Mouse (Mus musculus): ENCODE measurements around the gene 1500009L16Rik. TPM values are rescaled to one million over a fixed set of nuclear protein-coding genes. Genes with fewer than 3 reads are reported as not detected.

1500009L16Rik gene
- polyA plus RNA-seq, 1 experiment from 2014 or later = 50.8 TPM

DNA sequence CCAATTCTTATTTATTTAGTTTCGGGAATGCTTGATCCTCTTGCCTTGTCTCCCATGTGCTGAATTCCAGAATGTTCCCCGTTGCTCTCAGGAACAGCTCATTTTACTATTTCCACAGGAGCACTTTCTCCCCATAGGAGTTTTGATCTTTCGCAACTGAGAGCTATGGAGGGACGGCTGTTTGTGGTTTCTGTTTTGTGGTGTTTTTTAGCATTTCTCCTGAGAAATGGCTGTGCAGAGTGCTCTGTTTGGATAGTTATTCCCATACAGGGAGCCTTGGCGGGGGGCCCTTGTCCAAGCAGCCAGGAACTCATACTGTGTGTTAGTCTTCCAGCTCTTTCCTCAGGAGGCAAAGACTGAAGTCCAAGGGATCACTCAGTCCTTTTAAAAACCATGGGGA, 5.2 kb downstream of the 1500009L16Rik start:
- H3K4me3 ChIP-seq (replicated peaks) = no peak overlapping the region
- H3K4me2 ChIP-seq (replicated peaks) = no peak overlapping the region
- H3K9ac ChIP-seq (replicated peaks) = no peak overlapping the region
- no peak overlapping the region for H3K27ac ChIP-seq
- peaks cover 10% of the 10 kb centered on the region for H3K4me1 ChIP-seq (replicated peaks)
- no peaks in the 10 kb centered on the region for H3K9me3 ChIP-seq
- 87% methylated on average over 5 of the region's 5 CpGs for WGBS
- no peak for ATAC-seq
- H3K36me3 ChIP-seq = no peaks in the 10 kb centered on the region
- no peaks in the 10 kb centered on the region for H3K27me3 ChIP-seq

DNA sequence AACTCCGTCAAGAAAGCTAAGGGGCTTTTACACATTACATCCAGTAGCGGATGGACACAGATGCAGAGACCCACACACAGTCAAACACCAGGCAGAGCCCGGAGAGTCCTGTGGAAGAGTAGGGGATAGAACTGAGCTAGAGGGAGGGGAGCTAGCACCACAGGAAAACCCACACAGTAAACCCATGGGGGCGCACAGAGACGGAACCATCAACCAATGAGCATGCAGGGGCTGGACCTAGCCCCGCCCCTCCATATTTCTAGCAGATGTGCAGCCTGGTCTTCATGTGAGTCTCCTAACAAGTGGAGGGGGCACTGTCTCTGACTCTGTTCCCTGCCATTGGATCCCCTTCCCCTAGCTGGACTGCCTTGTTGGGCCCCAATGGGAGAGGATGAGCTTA, 5.9 kb downstream of the 1500009L16Rik start:
- no peak overlapping the region for H3K27ac ChIP-seq

DNA sequence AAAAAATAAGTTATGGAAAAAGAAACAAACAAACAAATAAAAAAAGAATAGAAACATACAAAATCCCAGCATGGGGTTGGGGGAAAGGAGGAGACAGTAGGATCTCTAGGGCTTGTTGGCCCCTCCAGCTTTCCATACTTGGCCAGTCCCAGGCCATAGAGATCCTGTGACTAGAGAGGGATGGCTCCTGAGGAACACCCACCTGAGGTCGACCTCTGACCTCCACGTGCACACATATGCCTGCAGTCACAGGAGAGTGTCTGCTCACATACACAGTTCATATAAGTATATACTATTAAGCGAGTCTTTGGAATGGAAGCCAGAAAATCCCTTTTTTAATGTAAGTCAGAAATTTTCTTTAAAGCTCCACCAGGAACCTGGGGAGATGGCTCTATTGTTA, 6.4 kb downstream of the 1500009L16Rik start:
- Histone ChIP-seq H3K36me3 (no peaks in the 10 kb centered on the region), H3K27me3 (no peaks in the 10 kb centered on the region), H3K4me2 (replicated peaks) (no peak overlapping the region), H3K4me1 (replicated peaks) (no peaks in the 10 kb centered on the region), H3K9ac (replicated peaks) (no peak overlapping the region), H3K4me3 (replicated peaks) (no peak overlapping the region), H3K27ac (no peak overlapping the region), H3K9me3 (no peaks in the 10 kb centered on the region)
- WGBS = 78% methylated on average over 3 of the region's 3 CpGs
- peak; percentile 75 for ATAC-seq

More for the DNA sequence above, 5.9 kb downstream of the 1500009L16Rik start:
- Histone ChIP-seq H3K27me3 (no peaks in the 10 kb centered on the region), H3K36me3 (no peaks in the 10 kb centered on the region), H3K4me2 (replicated peaks) (no peak overlapping the region), H3K4me1 (replicated peaks) (peaks cover 5% of the 10 kb centered on the region), H3K9me3 (no peaks in the 10 kb centered on the region), H3K9ac (replicated peaks) (no peak overlapping the region), H3K4me3 (replicated peaks) (no peak overlapping the region)
- 81% methylated on average over 6 of the region's 6 CpGs for WGBS
- no peak for ATAC-seq

DNA sequence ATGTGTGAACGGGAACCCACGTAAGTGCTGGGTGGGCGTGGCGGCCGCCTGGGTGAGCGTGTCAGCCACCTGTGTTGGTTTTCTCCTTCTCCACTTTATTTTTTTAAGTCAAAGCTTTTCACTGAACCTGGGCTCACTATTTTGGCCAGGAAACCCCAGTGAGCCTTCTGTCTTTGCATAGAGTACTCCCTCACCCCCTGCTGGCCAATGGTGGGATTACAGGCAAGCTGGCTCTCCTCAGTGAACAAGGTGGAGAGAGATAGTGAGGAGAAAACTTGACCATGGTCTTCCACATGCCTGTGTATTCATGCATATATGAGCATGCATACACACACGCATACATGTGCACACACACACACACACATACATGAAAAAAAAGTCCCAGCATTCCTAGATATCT, 6.8 kb downstream of the 1500009L16Rik start:
- Histone ChIP-seq H3K4me2 (replicated peaks) (no peak overlapping the region), H3K27me3 (no peaks in the 10 kb centered on the region), H3K4me3 (replicated peaks) (no peak overlapping the region), H3K4me1 (replicated peaks) (no peaks in the 10 kb centered on the region), H3K9ac (replicated peaks) (no peak overlapping the region), H3K36me3 (no peaks in the 10 kb centered on the region), H3K9me3 (no peaks in the 10 kb centered on the region), H3K27ac (no peak overlapping the region)
- WGBS = 42% methylated on average over 7 of the region's 7 CpGs
- peak; percentile 41; the same call in 1 of the 2 replicates for ATAC-seq

DNA sequence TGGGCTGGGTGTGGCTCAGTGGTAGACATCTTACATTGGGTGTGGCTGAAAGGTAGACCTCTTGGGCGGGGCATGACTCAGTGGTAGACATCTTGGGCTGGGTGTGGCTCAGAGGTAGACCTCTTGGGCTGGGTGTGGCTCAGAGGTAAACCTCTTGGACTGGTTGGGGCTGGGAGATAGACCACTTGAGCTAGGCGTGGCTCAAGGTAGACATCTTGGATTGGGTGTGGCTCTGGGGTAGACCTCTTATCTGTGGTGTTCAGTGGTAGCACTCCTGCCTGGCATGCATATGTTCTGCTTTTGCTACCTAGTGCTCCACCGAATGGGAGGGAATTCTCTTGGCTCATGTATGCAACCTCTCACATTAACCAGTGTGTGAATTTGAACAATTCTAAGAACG, 11.1 kb downstream of the 1500009L16Rik start:
- H3K4me3 ChIP-seq (replicated peaks) = no peak overlapping the region
- no peak overlapping the region for H3K4me2 ChIP-seq (replicated peaks)
- WGBS = 89% methylated on average over 4 of the region's 4 CpGs
- no peaks in the 10 kb centered on the region for H3K36me3 ChIP-seq
- H3K9ac ChIP-seq (replicated peaks) = no peak overlapping the region
- H3K27ac ChIP-seq = no peak overlapping the region
- no peak for ATAC-seq
- no peaks in the 10 kb centered on the region for H3K27me3 ChIP-seq
- H3K4me1 ChIP-seq (replicated peaks) = no peaks in the 10 kb centered on the region
- no peaks in the 10 kb centered on the region for H3K9me3 ChIP-seq

DNA sequence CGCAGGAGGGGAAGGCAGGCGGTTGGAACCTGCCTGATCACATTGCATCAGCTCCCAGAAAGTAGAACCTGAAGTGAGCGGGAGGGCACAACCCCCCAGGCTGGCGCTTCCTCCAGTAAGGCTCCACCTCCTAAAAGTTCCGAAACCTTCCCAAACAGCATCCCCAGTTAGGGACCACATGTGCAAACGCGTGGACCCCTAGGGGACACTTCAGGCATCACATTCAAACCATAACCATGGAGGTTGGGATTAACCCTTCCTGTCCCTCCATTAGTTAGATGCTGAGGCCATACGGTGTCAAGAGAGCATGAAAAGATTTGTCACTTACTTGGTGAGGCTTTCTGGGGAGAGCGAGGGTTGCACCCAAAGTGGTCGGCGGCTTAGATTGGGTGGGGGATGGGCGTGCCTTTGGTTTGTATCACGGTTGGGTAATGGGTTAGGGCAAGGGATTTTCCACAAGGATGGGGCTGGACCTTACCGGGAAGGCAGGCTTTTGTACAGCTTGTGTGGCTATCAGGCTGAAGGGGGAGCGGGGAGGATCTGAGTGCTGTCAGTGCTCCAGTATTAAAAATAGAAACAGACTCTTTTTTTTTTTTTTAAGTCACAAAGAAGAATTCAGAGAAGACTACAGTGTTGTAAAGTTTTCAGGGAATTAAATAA, 16.5 kb downstream of the 1500009L16Rik start:
- Histone ChIP-seq H3K36me3 (0 out of 2 replicates have a peak, but pooled peaks cover 3% of the 10 kb centered on the region), H3K9ac (replicated peaks) (no peak overlapping the region), H3K27me3 (no peaks in the 10 kb centered on the region), H3K9me3 (peaks cover 14% of the 10 kb centered on the region), H3K4me1 (replicated peaks) (no peaks in the 10 kb centered on the region), H3K4me3 (replicated peaks) (no peak overlapping the region), H3K4me2 (replicated peaks) (no peak overlapping the region), H3K27ac (no peak overlapping the region)
- WGBS = 83% methylated on average over 15 of the region's 15 CpGs
- ATAC-seq = no peak

DNA sequence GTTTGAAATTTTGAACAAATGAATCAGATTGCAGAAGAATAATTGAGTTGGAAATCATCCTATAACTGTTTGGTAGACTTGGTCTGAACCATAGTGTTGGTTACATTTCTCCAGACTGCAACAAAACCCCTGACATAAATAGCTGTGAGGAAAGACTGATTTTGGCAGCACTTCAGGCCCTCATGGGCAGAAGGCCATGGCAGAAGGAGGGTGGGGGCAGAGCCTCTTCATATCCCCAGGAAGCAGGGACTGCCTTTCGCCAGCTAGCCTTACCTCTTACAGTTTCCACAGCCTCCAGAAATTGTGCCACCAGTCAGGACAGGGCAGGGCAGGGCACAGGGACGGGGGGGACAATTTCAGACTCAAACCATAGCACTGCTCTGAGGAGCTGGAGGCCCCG, 22.0 kb downstream of the 1500009L16Rik start:
- Histone ChIP-seq H3K4me1 (replicated peaks) (0 out of 2 replicates have a peak, but pooled peaks cover 5% of the 10 kb centered on the region), H3K4me2 (replicated peaks) (no peak overlapping the region), H3K4me3 (replicated peaks) (no peak overlapping the region), H3K27me3 (no peaks in the 10 kb centered on the region), H3K36me3 (0 out of 2 replicates have a peak, but pooled peaks cover 3% of the 10 kb centered on the region), H3K27ac (no peak overlapping the region), H3K9ac (replicated peaks) (no peak overlapping the region), H3K9me3 (peaks cover 14% of the 10 kb centered on the region)
- ATAC-seq = no peak
- WGBS = 89% methylated on average over 3 of the region's 3 CpGs

DNA sequence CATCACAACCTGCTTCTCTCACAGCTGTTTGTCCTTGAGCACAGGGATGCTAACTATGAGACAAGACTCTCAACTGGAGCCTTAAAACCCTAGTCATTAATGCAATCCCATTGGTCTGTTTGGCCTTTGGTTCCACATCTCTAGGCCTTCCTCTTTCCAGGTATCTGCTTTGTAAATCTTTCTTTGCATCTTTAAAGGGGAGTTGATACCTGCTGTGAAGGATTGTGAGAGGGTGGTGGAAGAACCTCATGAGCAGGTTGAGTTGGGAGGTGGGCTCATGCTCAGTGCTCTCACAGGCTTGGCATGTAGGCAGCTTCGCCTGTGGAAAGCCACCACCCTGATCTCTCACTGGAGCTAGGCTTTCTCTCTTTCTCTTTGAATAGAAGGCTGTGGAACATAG, 30.4 kb downstream of the 1500009L16Rik start:
- no peaks in the 10 kb centered on the region for H3K36me3 ChIP-seq
- no peak overlapping the region for H3K27ac ChIP-seq
- H3K4me3 ChIP-seq (replicated peaks) = no peak overlapping the region
- H3K27me3 ChIP-seq = no peaks in the 10 kb centered on the region
- WGBS = 89% methylated on average over 1 of the region's 1 CpGs
- H3K9ac ChIP-seq (replicated peaks) = no peak overlapping the region
- no peak overlapping the region for H3K4me2 ChIP-seq (replicated peaks)
- no peaks in the 10 kb centered on the region for H3K9me3 ChIP-seq
- ATAC-seq = no peak
- 0 out of 2 replicates have a peak, but pooled peaks cover 2% of the 10 kb centered on the region for H3K4me1 ChIP-seq (replicated peaks)

DNA sequence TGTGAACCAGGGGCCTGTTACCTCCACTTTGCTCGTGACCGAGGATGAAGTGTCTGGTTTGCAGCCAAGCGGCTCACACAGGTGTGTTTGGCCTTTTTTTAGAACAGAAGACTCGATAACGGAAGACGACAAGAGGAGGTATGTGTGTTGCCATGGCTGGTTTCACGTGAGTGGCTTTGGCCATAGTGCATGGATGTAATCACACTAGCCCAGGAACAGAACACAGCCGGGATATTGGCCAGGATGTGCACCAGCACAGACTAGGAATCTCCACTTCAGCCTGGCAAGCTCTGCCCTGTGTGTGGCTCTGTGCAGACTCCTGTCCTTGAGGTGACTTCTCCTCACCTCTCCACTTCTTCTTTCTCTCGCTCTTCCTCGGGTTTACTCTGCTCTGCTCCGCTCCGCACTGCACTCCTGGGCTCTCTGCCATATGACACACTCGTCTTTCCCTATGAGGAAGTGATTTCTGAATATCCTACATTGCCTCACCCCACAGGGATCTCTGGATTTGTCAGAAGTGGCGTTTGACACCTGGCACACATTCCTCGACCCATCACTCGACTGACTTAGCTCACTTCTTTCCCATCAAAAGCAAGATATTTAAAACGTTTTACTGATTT, 34.8 kb downstream of the 1500009L16Rik start:
- H3K27me3 ChIP-seq = no peaks in the 10 kb centered on the region
- peaks cover 7% of the 10 kb centered on the region; the same call in 1 of the 2 replicates for H3K4me1 ChIP-seq (replicated peaks)
- no peaks in the 10 kb centered on the region for H3K9me3 ChIP-seq
- WGBS = 93% methylated on average over 17 of the region's 17 CpGs
- H3K4me2 ChIP-seq (replicated peaks) = no peak overlapping the region
- no peaks in the 10 kb centered on the region for H3K36me3 ChIP-seq
- no peak overlapping the region for H3K27ac ChIP-seq
- H3K4me3 ChIP-seq (replicated peaks) = no peak overlapping the region
- ATAC-seq = no peak
- no peak overlapping the region for H3K9ac ChIP-seq (replicated peaks)

DNA sequence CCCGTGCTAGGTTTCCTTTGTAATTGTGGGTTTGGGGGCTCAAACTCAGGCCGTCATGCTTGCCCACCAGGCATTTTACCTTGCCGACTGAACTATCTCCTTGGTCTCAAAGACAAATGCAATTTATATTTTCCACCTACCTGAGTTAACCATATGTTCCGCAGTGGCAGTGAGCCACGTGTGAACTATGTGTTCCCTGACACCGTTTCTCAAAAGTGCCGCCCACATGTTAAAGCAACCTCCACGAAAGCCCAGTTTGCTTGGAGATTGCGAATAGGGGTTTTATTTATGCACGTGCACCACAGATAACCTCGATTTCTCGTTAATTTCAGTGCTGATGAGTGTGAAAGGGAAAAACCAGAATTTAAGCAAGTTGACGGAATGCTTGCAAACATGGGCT, 36.1 kb downstream of the 1500009L16Rik start:
- Histone ChIP-seq H3K9me3 (no peaks in the 10 kb centered on the region), H3K4me2 (replicated peaks) (no peak overlapping the region), H3K27ac (no peak overlapping the region), H3K4me1 (replicated peaks) (peaks cover 7% of the 10 kb centered on the region; the same call in 1 of the 2 replicates), H3K4me3 (replicated peaks) (no peak overlapping the region), H3K27me3 (no peaks in the 10 kb centered on the region), H3K9ac (replicated peaks) (no peak overlapping the region), H3K36me3 (no peaks in the 10 kb centered on the region)
- no peak for ATAC-seq
- WGBS = 91% methylated on average over 13 of the region's 13 CpGs

DNA sequence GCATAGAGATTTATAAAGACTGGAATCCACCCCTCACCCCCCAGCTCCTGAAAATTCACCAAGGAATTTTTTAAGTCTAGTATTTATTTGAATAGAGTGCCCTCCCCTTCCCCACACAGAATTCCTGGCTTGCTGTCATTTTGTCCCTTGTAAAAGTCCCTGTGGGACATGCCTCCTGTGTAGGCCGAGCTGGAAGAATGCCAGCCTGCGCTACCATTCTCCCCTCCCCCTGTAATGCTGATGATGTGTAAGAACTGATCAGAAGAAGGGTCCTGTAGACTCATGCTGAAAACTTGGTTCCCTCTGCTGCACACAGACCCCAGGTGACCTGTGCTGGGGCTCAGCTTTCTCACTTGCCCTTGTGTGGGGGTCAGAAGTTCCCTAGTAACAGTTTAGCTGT, 37.9 kb downstream of the 1500009L16Rik start:
- ATAC-seq = no peak
- Histone ChIP-seq H3K4me2 (replicated peaks) (no peak overlapping the region), H3K27me3 (no peaks in the 10 kb centered on the region), H3K9ac (replicated peaks) (no peak overlapping the region), H3K36me3 (no peaks in the 10 kb centered on the region), H3K4me3 (replicated peaks) (no peak overlapping the region), H3K4me1 (replicated peaks) (peaks cover 7% of the 10 kb centered on the region; the same call in 1 of the 2 replicates), H3K27ac (no peak overlapping the region), H3K9me3 (no peaks in the 10 kb centered on the region)
- 72% methylated on average over 2 of the region's 2 CpGs for WGBS

DNA sequence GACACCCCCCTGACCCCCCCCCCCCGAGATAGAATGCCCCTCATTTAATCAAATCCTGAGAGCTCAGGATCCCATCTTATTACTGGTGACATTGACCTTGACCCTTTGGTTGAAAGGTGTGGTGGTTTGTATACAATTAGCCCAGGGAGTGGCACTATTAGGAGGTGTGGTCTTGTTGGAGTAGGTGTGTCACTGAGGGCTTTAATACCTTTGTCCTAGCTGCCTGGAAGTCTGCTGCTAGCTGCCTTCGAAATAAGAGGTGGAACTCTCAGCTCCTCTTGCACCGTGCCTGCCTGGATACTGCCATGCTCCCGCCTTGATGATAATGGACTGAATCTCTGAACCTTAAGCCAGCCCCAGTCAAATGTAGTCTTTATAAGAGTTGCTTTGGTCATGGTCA, 41.2 kb downstream of the 1500009L16Rik start:
- Histone ChIP-seq H3K9me3 (no peaks in the 10 kb centered on the region), H3K27ac (no peak overlapping the region), H3K27me3 (no peaks in the 10 kb centered on the region), H3K36me3 (no peaks in the 10 kb centered on the region), H3K4me2 (replicated peaks) (no peak overlapping the region), H3K4me1 (replicated peaks) (peaks cover 7% of the 10 kb centered on the region; the same call in 1 of the 2 replicates), H3K9ac (replicated peaks) (no peak overlapping the region), H3K4me3 (replicated peaks) (no peak overlapping the region)
- no peak for ATAC-seq
- WGBS = 86% methylated on average over 4 of the region's 4 CpGs

Measured in midbrain, embryonic 13.5 days (tissue).